Mouse (Mus musculus) heart, adult 2 months (tissue): Measurements from ENCODE around the gene Nploc4. TPM values are rescaled to one million over a fixed set of nuclear protein-coding genes. Genes with fewer than 3 reads are reported as not detected.

Experiments used
- DNase-seq, 2 experiments: peaks; one replicate each; pipeline ENCODE4 v3.0.0; 2021
- H3K27ac ChIP-seq: fragments of 200-600 bp; 2 replicates; pipeline ENCODE4 v1.8.1; 2022
- H3K27me3 ChIP-seq: fragments of 200-500 bp; 2 replicates; pipeline ENCODE4 v1.6.1; 2012; ENCODE audit warnings: mild to moderate bottlenecking, low read length, inconsistent platforms, mixed read lengths; ENCODE audit not compliant: control insufficient read depth, insufficient read depth
- H3K36me3 ChIP-seq: fragments of 200-500 bp; 2 replicates; pipeline ENCODE4 v1.6.1; 2012; ENCODE audit warnings: low read length, inconsistent platforms; ENCODE audit not compliant: control insufficient read depth, insufficient read depth
- H3K4me1 ChIP-seq: fragments of 200-500 bp; 2 replicates; pipeline ENCODE4 v1.6.1; 2011; ENCODE audit warnings: low read length; ENCODE audit not compliant: control insufficient read depth, insufficient read depth
- H3K4me3 ChIP-seq: fragments of 200-600 bp; 2 replicates; pipeline ENCODE4 v1.8.1; 2022
- H3K79me2 ChIP-seq: fragments of 200-500 bp; replicated peaks from 2 replicates; pipeline ENCODE4 v1.6.1; 2012; ENCODE audit warnings: mild to moderate bottlenecking, inconsistent platforms, low read length, moderate library complexity, mixed read lengths; ENCODE audit not compliant: control insufficient read depth, insufficient read depth
- H3K9ac ChIP-seq: fragments of 200-500 bp; 2 replicates; pipeline ENCODE4 v1.6.1; 2012; ENCODE audit warnings: low read depth, mild to moderate bottlenecking, control low read depth, inconsistent platforms, low read length, mixed read lengths
- CTCF ChIP-seq: fragments of 200-600 bp; IDR thresholded peaks from 2 replicates; pipeline ENCODE4 v1.8.1; 2022; ENCODE audit warnings: antibody characterized with exemption, mild to moderate bottlenecking, moderate library complexity
- EP300 ChIP-seq: fragments of 200-500 bp; IDR thresholded peaks from 2 replicates; pipeline ENCODE4 v1.6.1; 2011; ENCODE audit warnings: low read depth, low read length, control low read depth; ENCODE audit not compliant: insufficient read depth
- POLR2A ChIP-seq: fragments of 200-500 bp; IDR thresholded peaks from 2 replicates; pipeline ENCODE4 v1.6.1; 2011; ENCODE audit warnings: mild to moderate bottlenecking, low read depth, low read length, control low read depth; ENCODE audit not compliant: insufficient read depth
- WGBS: fragments of 180-500 bp; shearing (Covaris S2); methylation state at CpG from one replicate; pipeline ENCODE4 v1.1.7; 2018; 5-methylcytosine and 5-hydroxymethylcytosine counted together
- intact Hi-C: fragments of 180-260 bp; cut with DNase I; formaldehyde crosslinking; loops from one replicate; pipeline ENCODE4 v1.15.1; 2025
- polyA plus RNA-seq: library from polyadenylated mRNA; depleted of rRNA; stranded (reverse); fragments of >200 nt; gene quantifications from 2 replicates; pipeline ENCODE4 v1.2.3, GENCODE M21; 2012
- total RNA-seq, 2 experiments: library from RNA; stranded (reverse); gene quantifications; 2 replicates each; pipeline ENCODE4 v1.2.3; 2021

Gene Nploc4
- total and polyA plus RNA-seq, 3 experiments: 36.6 to 58.4 (median 54.8) TPM

DNA sequence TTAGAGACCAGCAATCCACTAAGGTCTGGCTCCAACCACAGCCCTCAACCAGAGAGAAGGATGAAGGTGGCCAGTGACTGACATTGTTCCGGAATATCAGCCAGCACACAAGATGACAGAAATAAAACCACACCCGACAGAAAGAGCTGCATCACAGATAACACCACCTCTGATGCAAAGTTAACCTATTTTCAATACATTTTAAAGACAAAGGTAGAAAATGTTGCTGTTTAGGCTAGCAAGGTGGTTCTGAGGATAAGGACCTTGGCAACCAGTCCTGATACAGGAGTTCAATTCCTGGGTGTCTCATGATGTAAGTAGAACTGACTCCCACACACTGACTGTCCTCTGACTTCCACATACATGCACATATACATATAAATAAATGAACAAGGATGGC lies 38.2 kb downstream of the Nploc4 start:
- Histone ChIP-seq H3K4me1 (no peaks in the 10 kb centered on the region; the same call in 1 of the 2 replicates), H3K36me3 (peaks cover 17% of the 10 kb centered on the region), H3K27ac (no peak overlapping the region), H3K27me3 (no peaks in the 10 kb centered on the region), H3K79me2 (no peaks in the 10 kb centered on the region), H3K4me3 (no peak overlapping the region), H3K9ac (no peak overlapping the region)
- intact Hi-C loops: no loop called here
- 80% methylated on average over 2 of the region's 2 CpGs for WGBS
- no peak for TF ChIP-seq POLR2A
- TF ChIP-seq CTCF: no peak
- no peak for TF ChIP-seq EP300
- no peak for DNase-seq

DNA sequence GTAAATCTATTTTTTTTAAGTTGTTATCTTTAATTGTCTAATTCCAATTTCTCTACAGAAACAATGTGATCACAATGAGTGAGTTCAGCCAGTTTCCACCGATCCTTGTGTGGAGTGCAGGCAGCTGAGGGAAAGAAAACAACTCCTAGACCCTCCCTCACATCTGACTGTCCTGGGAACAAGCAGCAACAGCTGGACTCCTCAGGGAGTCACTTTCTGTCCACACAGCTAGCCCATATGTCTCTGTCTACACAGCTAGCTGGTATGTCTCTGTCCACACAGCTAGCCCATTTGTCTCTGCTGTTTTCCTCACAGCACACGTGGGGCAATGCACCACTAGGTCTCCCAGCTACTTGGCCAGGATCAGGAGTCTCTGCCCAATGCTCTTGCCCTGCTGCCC lies 39.9 kb downstream of the Nploc4 start:
- no peak overlapping the region for H3K4me3 ChIP-seq
- H3K36me3 ChIP-seq: peaks cover 5% of the 10 kb centered on the region
- 75% methylated on average over 2 of the region's 2 CpGs for WGBS
- no peaks in the 10 kb centered on the region for H3K27me3 ChIP-seq
- H3K27ac ChIP-seq: no peak overlapping the region
- intact Hi-C loops: no loop called here
- H3K79me2 ChIP-seq: no peaks in the 10 kb centered on the region
- DNase-seq: no peak
- H3K9ac ChIP-seq: no peak overlapping the region
- H3K4me1 ChIP-seq: no peaks in the 10 kb centered on the region
- TF ChIP-seq EP300 (no peak), POLR2A (no peak), CTCF (no peak)

DNA sequence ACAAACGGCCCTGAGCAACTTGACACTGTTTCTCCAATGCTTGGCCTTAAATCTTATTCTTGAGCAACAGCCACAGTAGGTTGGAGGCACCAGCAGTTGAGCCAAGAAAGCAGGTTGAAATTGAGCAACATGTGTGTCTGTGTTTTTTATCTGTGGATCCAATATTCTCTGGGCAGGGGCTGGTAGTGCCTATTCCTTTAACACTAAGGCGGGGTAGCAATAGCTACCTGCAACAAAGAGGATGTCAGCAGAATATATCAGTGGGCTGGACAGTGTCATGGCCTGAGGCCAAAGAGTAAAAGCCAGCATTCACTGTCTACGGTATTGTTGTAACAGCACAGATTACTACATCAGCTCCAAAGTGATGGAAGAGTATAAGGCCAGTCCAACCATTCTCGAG lies 41.8 kb downstream of the Nploc4 start:
- H3K27me3 ChIP-seq: no peaks in the 10 kb centered on the region
- no peaks in the 10 kb centered on the region for H3K79me2 ChIP-seq
- H3K36me3 ChIP-seq: peaks cover 3% of the 10 kb centered on the region
- intact Hi-C loops: no loop called here
- no peaks in the 10 kb centered on the region for H3K4me1 ChIP-seq
- TF ChIP-seq EP300 (no peak), POLR2A (no peak), CTCF (no peak)
- no peak overlapping the region for H3K27ac ChIP-seq
- DNase-seq: no peak
- H3K4me3 ChIP-seq: no peak overlapping the region
- H3K9ac ChIP-seq: no peak overlapping the region
- 54% methylated on average over 4 of the region's 4 CpGs for WGBS

DNA sequence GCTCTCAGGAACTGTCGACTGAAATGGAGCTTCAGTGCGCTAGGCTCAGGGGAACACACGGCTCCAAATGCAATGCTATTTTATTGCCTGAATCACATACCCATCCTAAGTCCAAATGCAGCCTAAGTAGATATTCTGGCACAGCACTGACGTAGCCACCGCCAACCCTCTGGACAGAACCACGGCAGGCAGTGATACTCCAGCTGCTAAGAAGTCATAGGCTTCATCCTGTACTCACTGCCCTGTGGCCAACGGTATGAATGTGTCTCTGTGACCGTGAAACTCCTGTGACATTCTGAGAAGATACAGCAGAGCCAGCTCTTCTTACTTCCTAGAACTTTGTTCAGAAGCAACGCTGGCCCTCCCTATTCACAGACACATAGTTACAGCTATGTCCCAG lies 48.9 kb downstream of the Nploc4 start:
- Histone ChIP-seq H3K27me3 (no peaks in the 10 kb centered on the region), H3K4me1 (no peaks in the 10 kb centered on the region; the same call in 1 of the 2 replicates), H3K36me3 (no peaks in the 10 kb centered on the region), H3K4me3 (no peak overlapping the region), H3K27ac (peak overlapping the region; percentile 24; the same call in 1 of the 2 replicates), H3K9ac (no peak overlapping the region), H3K79me2 (no peaks in the 10 kb centered on the region)
- WGBS: 73% methylated on average over 9 of the region's 9 CpGs
- intact Hi-C loops: no loop called here
- no peak for TF ChIP-seq CTCF
- no peak for TF ChIP-seq EP300
- DNase-seq: no peak

DNA sequence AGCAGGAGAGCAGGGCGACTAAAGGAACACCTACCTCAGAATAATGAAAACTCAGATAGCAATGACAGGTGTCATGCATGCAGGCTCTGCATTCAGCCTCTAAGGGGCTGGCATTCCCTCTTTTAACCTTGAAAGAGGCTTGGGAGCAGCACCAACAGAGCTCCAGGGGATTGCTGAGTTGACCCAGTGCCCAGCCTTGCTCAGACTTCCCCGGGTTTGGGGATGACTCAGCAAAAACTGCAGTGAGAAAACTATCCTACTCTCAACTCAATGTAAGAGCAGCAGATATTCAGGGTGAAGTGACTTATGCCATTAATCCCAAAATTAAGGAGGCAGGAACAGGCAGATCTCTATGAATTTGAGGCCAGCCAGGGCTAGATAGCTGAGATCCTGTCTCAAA lies 50.4 kb downstream of the Nploc4 start:
- Histone ChIP-seq H3K36me3 (peaks cover 3% of the 10 kb centered on the region; the same call in 1 of the 2 replicates), H3K4me3 (no peak overlapping the region), H3K27ac (peak overlapping the region; percentile 48; the same call in 1 of the 2 replicates), H3K27me3 (no peaks in the 10 kb centered on the region), H3K79me2 (no peaks in the 10 kb centered on the region), H3K9ac (no peak overlapping the region), H3K4me1 (no peaks in the 10 kb centered on the region; the same call in 1 of the 2 replicates)
- no peak for DNase-seq
- intact Hi-C loops: no loop called here
- 33% methylated on average over 2 of the region's 2 CpGs for WGBS
- TF ChIP-seq EP300: no peak
- TF ChIP-seq CTCF: no peak
- TF ChIP-seq POLR2A: no peak

DNA sequence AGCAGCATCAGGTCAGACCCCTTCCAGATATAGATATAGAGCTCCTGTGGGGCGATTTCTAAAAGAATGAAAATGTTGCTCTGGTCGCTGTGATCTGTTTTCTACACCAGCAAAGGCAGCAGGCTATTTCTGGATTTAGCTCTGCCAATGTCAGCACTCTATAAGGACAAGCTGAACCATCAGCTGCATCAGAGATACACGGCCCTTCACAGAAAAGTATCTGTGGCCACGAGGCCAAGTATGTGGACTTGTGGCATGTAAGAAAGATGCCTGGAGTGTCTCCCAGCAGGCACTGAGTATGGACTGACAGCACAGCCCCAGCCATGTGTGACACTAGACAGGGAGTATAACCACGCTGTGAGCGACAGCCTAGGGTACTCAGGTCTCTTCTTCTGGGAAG lies 50.9 kb downstream of the Nploc4 start:
- Histone ChIP-seq H3K4me1 (no peaks in the 10 kb centered on the region; the same call in 1 of the 2 replicates), H3K27me3 (no peaks in the 10 kb centered on the region), H3K79me2 (no peaks in the 10 kb centered on the region), H3K27ac (peak overlapping the region; percentile 63), H3K9ac (no peak overlapping the region), H3K36me3 (peaks cover 3% of the 10 kb centered on the region; the same call in 1 of the 2 replicates), H3K4me3 (no peak overlapping the region)
- WGBS: 63% methylated on average over 6 of the region's 6 CpGs
- peak in 1 of 2 experiments; percentile 47 for DNase-seq
- intact Hi-C loops: no loop called here
- TF ChIP-seq CTCF: no peak
- TF ChIP-seq POLR2A: 0 out of 2 replicates have a peak, but pooled peaks have one; percentile 24
- TF ChIP-seq EP300: 0 out of 2 replicates have a peak, but pooled peaks have one; percentile 54
